Mouse (Mus musculus): Measurements from ENCODE around the gene Myo3b.

Myo3b gene

DNA sequence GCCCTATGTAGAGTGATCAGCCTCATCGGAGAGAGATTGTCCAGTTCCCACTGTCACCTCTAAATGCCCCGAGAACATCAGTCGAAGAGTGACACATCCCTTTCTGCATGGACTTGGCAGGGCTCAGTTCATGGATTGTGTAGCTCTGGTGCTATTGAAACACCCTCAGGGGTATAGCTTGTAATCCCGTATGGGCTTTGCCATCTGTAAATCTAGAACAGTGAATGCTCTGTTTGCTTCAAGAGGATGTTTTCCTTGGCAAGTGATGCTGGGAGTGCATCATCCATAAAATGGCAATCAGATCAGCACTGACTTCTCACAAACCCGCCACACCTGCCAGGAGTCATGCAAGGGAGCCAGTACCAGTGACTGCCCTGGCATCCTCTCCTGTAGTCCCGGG, 380.4 kb downstream of the Myo3b start:
- DNase-seq (ENCODE audit: extremely low read depth, low read depth, low spot score), result peak; percentile 77

DNA sequence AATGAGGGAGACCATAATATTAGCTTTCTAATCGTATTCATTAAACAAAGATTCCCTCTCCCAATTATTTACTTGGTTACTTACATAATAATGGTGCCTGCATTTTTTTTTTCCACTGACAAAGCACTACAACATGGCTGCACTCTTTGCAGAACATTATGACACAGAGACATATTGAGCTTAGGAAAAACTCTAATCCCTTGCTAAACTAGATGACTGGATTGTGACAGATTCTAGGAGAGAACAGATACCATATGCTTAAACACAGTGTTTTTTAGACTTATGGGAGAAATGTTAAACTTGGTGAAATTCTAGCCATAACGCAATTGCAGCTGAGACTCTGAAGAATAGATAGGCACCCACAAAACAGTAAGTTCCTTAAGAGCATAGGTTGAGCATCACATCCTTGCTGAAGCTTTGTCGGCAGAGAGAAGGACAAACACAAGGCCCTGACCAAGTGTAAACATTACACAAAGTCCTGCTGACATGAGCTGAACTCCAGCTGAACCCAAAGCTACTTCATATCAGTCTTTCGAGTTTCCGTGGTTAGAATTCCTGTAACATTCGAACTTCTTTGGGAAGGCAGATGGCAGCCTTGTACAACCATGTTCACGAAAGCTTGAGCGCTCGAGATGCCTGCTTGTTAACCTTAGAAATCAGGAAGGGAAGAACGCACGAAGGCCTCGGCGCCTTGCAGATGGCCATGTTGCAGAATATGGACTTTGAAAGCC, 382.4 kb downstream of the Myo3b start:
- no peak for DNase-seq (ENCODE audit: extremely low read depth, low read depth, low spot score)

DNA sequence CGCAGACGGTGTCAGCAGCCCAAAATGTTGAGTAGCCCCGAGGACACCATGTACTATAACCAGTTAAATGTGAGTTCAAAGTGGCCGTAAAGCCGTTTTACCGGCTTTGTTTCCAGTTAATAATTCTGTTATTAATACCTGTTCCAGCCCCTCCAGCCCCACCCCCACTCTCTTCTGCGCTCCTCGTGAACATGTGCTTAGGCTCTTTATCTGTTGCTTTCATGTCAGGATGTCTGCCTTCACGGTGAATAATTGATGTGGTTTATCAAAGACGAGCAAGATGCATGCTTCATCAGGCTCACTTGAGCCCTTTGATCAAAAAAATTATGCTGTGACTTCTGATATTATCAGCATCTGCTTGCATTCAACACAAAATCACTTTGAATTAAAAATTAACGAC, 386.7 kb downstream of the Myo3b start:
- no peak for DNase-seq (ENCODE audit: extremely low read depth, low read depth, low spot score)

DNA sequence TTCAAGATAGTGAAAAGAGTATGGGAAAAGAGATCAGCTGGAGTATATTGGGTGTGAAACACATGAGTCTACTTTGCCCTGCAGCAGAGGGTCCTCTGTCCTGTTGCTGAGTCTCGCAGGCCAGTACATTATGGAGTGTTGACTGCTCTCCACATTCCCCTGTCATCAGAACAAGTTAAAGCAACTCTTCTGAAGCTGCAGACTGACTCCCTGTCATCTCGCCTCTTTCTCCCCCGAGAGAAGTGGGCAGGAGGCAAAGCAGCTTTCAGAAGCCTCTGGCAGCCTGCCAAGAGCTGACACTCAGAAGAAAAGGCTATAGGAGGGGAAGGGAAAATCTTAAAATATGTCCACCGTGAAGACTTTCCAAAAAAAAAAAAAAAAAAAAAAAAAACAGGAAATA, 404.1 kb downstream of the Myo3b start:
- DNase-seq (ENCODE audit: extremely low read depth, low read depth, low spot score), result no peak

DNA sequence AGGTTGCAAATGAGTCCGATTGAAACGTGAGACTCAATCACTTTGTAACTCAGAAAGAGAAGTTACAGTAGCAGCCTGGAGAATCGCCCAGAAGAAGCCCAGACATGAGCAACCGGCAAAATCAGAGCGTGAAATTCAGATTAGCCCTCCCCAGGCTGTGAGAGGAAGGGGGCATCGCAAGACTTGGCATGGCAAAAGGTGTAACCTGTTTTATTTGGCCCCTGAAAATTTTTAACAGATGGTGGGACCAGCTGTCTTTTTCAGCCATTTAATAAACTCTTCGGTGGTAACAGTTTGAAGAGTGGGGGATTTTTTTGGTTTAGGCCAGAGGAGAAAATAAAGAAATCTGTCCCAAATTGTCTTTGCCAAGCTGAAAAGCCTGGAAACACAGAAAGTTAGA, 405.2 kb downstream of the Myo3b start:
- no peak for DNase-seq (ENCODE audit: extremely low read depth, low read depth, low spot score)

DNA sequence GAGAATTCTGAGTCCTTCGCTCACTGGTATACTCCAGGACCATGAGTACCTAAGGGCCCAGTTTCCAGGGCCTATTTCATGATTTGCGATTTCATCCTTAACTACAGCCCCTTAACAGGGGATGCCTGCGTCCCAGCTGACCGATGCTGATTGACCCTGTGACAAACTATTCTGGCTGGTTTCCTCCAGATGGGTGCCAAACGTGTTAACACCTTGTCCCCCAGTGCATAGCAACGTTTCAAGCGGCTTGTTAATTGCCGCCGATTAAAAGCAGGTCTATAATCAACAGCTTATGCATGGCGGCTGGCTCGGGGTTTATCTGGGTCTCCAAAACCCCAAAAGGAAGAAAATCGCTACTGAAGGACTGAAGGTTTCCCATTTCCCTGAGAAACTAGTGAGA, 417.3 kb downstream of the Myo3b start:
- DNase-seq (ENCODE audit: extremely low read depth, low read depth, low spot score), result no peak

DNA sequence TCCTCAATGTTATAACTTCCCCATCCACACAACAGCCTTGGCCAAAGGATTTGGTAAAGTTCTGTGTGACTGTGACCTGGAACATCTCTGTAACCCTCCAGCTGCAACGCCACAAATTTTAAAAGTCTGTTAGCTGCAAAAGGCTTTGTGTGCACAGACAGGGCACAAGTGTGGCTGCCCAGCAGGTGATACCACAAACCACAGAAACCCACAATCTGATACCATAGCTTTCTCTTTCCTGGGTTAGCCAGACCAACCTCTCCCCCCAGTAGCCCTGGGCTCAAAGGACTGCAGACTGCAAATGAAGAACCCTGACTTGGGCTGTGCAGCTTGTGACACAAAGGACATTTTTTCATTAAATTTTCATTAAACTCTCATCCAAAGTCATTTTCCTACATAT, 424.7 kb downstream of the Myo3b start:
- no peak for DNase-seq (ENCODE audit: extremely low read depth, low read depth, low spot score)

DNA sequence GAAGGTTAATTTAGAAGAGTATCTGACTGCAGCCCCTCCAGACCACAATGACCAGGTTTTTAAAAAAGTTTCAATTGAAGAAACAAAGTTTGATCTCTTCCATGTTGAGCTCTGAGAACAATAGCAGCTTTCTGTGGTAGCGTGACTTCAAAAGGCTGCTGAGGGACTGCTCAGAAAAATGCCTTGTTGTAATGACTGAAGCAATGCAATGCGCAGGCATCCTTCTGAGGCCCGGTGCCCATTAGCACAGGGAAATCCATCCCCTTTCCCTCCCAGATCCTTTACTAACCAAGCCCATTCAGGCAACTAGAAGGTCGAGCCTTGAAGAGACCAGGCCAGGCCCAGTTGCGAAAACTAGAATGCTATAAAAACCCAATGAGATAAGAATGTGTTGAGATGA, 432.2 kb downstream of the Myo3b start:
- no peak for DNase-seq (ENCODE audit: extremely low read depth, low read depth, low spot score)

DNA sequence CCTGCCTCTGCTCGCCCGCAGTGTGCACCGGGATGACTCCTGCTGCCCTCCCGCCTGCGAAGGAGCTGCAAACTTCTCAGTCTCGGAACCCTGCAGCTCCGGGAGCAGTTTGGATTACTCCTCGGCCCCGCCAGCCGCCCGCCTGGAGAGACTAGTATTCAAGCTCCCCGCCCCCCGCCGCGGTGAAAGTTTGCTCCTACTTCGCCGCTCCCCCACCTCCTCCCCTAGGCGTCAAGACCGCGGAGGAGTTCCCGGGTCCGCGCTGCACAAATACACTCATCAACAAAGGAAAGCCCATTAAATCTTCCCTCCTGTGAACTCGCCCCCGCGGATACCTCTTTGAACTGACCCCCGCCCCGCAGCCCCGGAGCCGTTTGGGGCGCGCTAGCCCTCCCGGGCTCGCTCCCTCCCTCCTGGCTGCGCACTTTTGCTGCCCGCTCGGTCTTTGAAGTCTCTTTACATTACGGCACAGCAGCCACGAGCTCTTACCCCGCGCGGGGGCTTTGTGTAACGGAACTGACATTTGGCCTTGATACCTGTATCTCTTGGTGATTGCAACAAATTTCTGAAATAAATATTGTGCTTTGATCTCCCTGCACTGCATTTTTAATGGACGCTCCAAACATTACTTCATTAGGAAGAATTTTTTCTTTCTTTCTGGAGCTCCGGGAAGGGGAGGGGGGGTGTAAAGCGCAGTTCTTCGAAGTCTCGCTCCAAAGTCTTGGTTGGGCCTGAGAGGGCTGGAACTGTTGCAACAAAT, 433.1 kb downstream of the Myo3b start:
- DNase-seq (ENCODE audit: extremely low read depth, low read depth, low spot score), result no peak
